Comparison of ENCODE assay signal across 9 mouse cellular contexts in genomic region chr4:125990143-125990542, GRCm38 (mm10). TPM values are rescaled to one million over a fixed set of nuclear protein-coding genes. Genes with fewer than 3 reads are reported as not detected.
DNase-seq lines count a peak whose midpoint lies in the region; ATAC-seq and TF ChIP-seq lines count a peak whose summit lies in the region.
"Had no signal": no experiment of that assay in that cellular context is flagged by ENCODE, and none has a peak within 500 bp of the region (broad histone marks: within the 10 kb centered on the region; RNA-seq: fewer than 3 reads in every experiment).

No protein-coding gene starts in this region.

- DNase-seq in heart, adult 18-20 months, result peak; percentile 21 to 47
- DNase-seq in brain, embryonic 14.5 days (ENCODE audit: low read depth), result peak; percentile 88
- peak; percentile 80 for DNase-seq in forebrain, embryonic 10.5 days (ENCODE audit: extremely low spot score, low spot score)
- DNase-seq in hindbrain, embryonic 11.5 days (ENCODE audit: low spot score), result peak; percentile 92
- peak; percentile 75 to 82 for DNase-seq in left cerebral cortex, postnatal 14 days (ENCODE audit: low spot score in 2 of 2)
- peak; percentile 86 for DNase-seq in midbrain, postnatal 0 days (ENCODE audit: low spot score)
- peak; percentile 51 to 78 for DNase-seq in spleen, postnatal 10 days (ENCODE audit: low spot score in 2 of 2)

- ATAC-seq in heart, embryonic 12.5 days (ENCODE audit: insufficient number of reproducible peaks, low FRiP score), result no peak
- ATAC-seq in hindbrain, embryonic 11.5 days (ENCODE audit: low FRiP score), result no peak
- 0 out of 2 replicates have a peak, but pooled peaks have one; percentile 23 for ATAC-seq in midbrain, postnatal 0 days (ENCODE audit: low FRiP score)

- H3K27ac ChIP-seq in heart, embryonic 12.5 days (ENCODE audit: poor library complexity, severe bottlenecking), result no peak overlapping the region
- no peak overlapping the region for H3K27ac ChIP-seq in forebrain, embryonic 10.5 days
- H3K27ac ChIP-seq in hindbrain, embryonic 11.5 days (ENCODE audit: low read depth, low read length), result no peak overlapping the region
- H3K27ac ChIP-seq in midbrain, postnatal 0 days (ENCODE audit: low read depth, low read length), result no peak overlapping the region
- H3K27ac ChIP-seq: neural tube, embryonic 12.5 days had no signal

- H3K9ac ChIP-seq in heart, embryonic 12.5 days, result no peak overlapping the region
- no peak overlapping the region for H3K9ac ChIP-seq in hindbrain, embryonic 11.5 days (ENCODE audit: low read depth, low read length)
- no peak overlapping the region for H3K9ac ChIP-seq in midbrain, postnatal 0 days (replicated peaks; ENCODE audit: low read length, poor library complexity, severe bottlenecking)
- H3K9ac ChIP-seq: neural tube, embryonic 12.5 days had no signal

- no peak overlapping the region for H3K4me2 ChIP-seq in heart, embryonic 12.5 days
- H3K4me2 ChIP-seq in hindbrain, embryonic 11.5 days (replicated peaks; ENCODE audit: low read depth, low read length), result no peak overlapping the region
- no peak overlapping the region for H3K4me2 ChIP-seq in midbrain, postnatal 0 days (ENCODE audit: low read depth, low read length, poor library complexity, severe bottlenecking)
- H3K4me2 ChIP-seq: neural tube, embryonic 12.5 days had no signal

- H3K4me1 ChIP-seq in heart, embryonic 12.5 days (replicated peaks), result no peaks in the 10 kb centered on the region
- peaks cover 22% of the 10 kb centered on the region for H3K4me1 ChIP-seq in forebrain, embryonic 10.5 days
- H3K4me1 ChIP-seq in hindbrain, embryonic 11.5 days (replicated peaks; ENCODE audit: control insufficient read depth, insufficient read depth, low read length), result no peaks in the 10 kb centered on the region; the same call in 1 of the 2 replicates
- H3K4me1 ChIP-seq in midbrain, postnatal 0 days (ENCODE audit: insufficient read depth, low read length), result no peaks in the 10 kb centered on the region
- H3K4me1 ChIP-seq: neural tube, embryonic 12.5 days had no signal

- 8% methylated on average over 5 of the region's 7 CpGs for whole genome bisulfite sequencing in heart, embryonic 12.5 days
- 33% methylated on average over 7 of the region's 7 CpGs for WGBS in forebrain, embryonic 10.5 days
- whole genome bisulfite sequencing in hindbrain, embryonic 11.5 days, result 37% methylated on average over 7 of the region's 7 CpGs
- 29% methylated on average over 7 of the region's 7 CpGs for WGBS in midbrain, postnatal 0 days

- no peaks in the 10 kb centered on the region for H3K9me3 ChIP-seq in heart, embryonic 12.5 days (replicated peaks)
- no peaks in the 10 kb centered on the region for H3K9me3 ChIP-seq in forebrain, embryonic 10.5 days
- no peaks in the 10 kb centered on the region for H3K9me3 ChIP-seq in hindbrain, embryonic 11.5 days (ENCODE audit: control insufficient read depth, low read length)
- H3K9me3 ChIP-seq in midbrain, postnatal 0 days (ENCODE audit: low read length), result no peaks in the 10 kb centered on the region
- H3K9me3 ChIP-seq: neural tube, embryonic 12.5 days had no signal

- no peak overlapping the region for H3K4me3 ChIP-seq in heart, embryonic 12.5 days
- H3K4me3 ChIP-seq in forebrain, embryonic 10.5 days, result no peak overlapping the region
- no peak overlapping the region for H3K4me3 ChIP-seq in hindbrain, embryonic 11.5 days (ENCODE audit: low read depth, low read length)
- H3K4me3 ChIP-seq in midbrain, postnatal 0 days (ENCODE audit: low read depth, low read length), result no peak overlapping the region
- H3K4me3 ChIP-seq: neural tube, embryonic 12.5 days had no signal

- TF ChIP-seq CTCF in brain, embryonic 14.5 days (IDR thresholded peaks at IDR 0.05; ENCODE audit: borderline replicate concordance, extremely low read depth, insufficient read depth, insufficient read length), result peak; percentile 98
- peak; percentile 96 for TF ChIP-seq CTCF in midbrain, postnatal 0 days (IDR thresholded peaks at IDR 0.05)

- H3K27me3 ChIP-seq in heart, embryonic 12.5 days (replicated peaks), result peaks cover 14% of the 10 kb centered on the region
- H3K27me3 ChIP-seq in forebrain, embryonic 10.5 days (ENCODE audit: poor library complexity, severe bottlenecking), result peaks cover 20% of the 10 kb centered on the region; the same call in 1 of the 2 replicates
- no peaks in the 10 kb centered on the region; the same call in 1 of the 2 replicates for H3K27me3 ChIP-seq in hindbrain, embryonic 11.5 days (ENCODE audit: control insufficient read depth, insufficient read depth, low read length)
- H3K27me3 ChIP-seq in midbrain, postnatal 0 days (ENCODE audit: insufficient read depth, low read length), result no peaks in the 10 kb centered on the region

- TF ChIP-seq POLR2A in brain, embryonic 14.5 days (IDR thresholded peaks at IDR 0.05; ENCODE audit: borderline replicate concordance, extremely low read depth, insufficient read depth, insufficient read length, poor library complexity, severe bottlenecking), result no peak

- intact Hi-C loops in left cerebral cortex, postnatal 14 days (cut with DNase I), result no loop called here

- no peaks in the 10 kb centered on the region for H3K36me3 ChIP-seq in heart, embryonic 12.5 days
- no peaks in the 10 kb centered on the region for H3K36me3 ChIP-seq in forebrain, embryonic 10.5 days (replicated peaks)
- H3K36me3 ChIP-seq in hindbrain, embryonic 11.5 days (ENCODE audit: control insufficient read depth, insufficient read depth, low read length), result no peaks in the 10 kb centered on the region
- no peaks in the 10 kb centered on the region for H3K36me3 ChIP-seq in midbrain, postnatal 0 days (ENCODE audit: insufficient read depth, low read length)
- H3K36me3 ChIP-seq: neural tube, embryonic 12.5 days had no signal

RNA-seq across cellular contexts. Expression of gene Csf3r, which starts 34.2 kb away (rescaled TPM):
- total RNA-seq in heart, adult 18-20 months (2021), result under 1 TPM; 0.62 TPM
- 0.15 and 0.30 TPM in 2 replicates for polyA plus RNA-seq in heart, embryonic 12.5 days (2016; fragmentation: Nextera tagmentation; extraction: Ambion mirVana)
- 1.1 and 1.3 TPM in 2 replicates for polyA plus RNA-seq in brain, embryonic 14.5 days (2012; rRNA removed)
- 0.32 and 0.65 TPM in 2 replicates for polyA plus RNA-seq in forebrain, embryonic 10.5 days (2016; fragmentation: Nextera tagmentation; extraction: Ambion mirVana)
- 0.63 TPM in 1 of 2 replicates, not detected in the other for polyA plus RNA-seq in hindbrain, embryonic 11.5 days (2014; fragmentation: Nextera tagmentation; extraction: Ambion mirVana)
- total RNA-seq in left cerebral cortex, postnatal 14 days (2021), result 1 to 10 TPM; 3.3 to 3.7 TPM
- total RNA-seq in midbrain, postnatal 0 days (2014; rRNA removed), result 0.24 and 2.2 TPM in 2 replicates
- 0.34 and 0.60 TPM in 2 replicates for polyA plus RNA-seq in midbrain, postnatal 0 days (2015; fragmentation: Nextera tagmentation; extraction: Ambion mirVana)

RNA-seq across cellular contexts. Expression of gene Mrps15, which starts 56.6 kb away (rescaled TPM):
- total RNA-seq in heart, adult 18-20 months (2021), result 10 to 100 TPM; 78.7 to 80.8 TPM
- 142 and 146 TPM in 2 replicates for polyA plus RNA-seq in heart, embryonic 12.5 days (2016; fragmentation: Nextera tagmentation; extraction: Ambion mirVana)
- polyA plus RNA-seq in brain, embryonic 14.5 days (2012; rRNA removed), result 66.2 and 70.9 TPM in 2 replicates
- polyA plus RNA-seq in forebrain, embryonic 10.5 days (2016; fragmentation: Nextera tagmentation; extraction: Ambion mirVana), result 136 and 151 TPM in 2 replicates
- 139 and 155 TPM in 2 replicates for polyA plus RNA-seq in hindbrain, embryonic 11.5 days (2014; fragmentation: Nextera tagmentation; extraction: Ambion mirVana)
- total RNA-seq in left cerebral cortex, postnatal 14 days (2021), result 10 to 100 TPM; 40.7 to 48.7 TPM
- total RNA-seq in midbrain, postnatal 0 days (2014; rRNA removed), result 53.8 and 73.2 TPM in 2 replicates
- 137 and 151 TPM in 2 replicates for polyA plus RNA-seq in midbrain, postnatal 0 days (2015; fragmentation: Nextera tagmentation; extraction: Ambion mirVana)

Comparison
In these comparisons a context has a peak if more than half of its experiments do, and no peak if none do; other contexts are left out.
1. DNase-seq: peak in every context shown above with its lines; median percentile 92 in hindbrain, embryonic 11.5 days; 88 in brain, embryonic 14.5 days; 86 in midbrain, postnatal 0 days; 80 in forebrain, embryonic 10.5 days; 78 in left cerebral cortex, postnatal 14 days; 64 in spleen, postnatal 10 days; 34 in heart, adult 18-20 months.